Mouse (Mus musculus): ENCODE measurements around the gene Ube2d3.

Ube2d3 gene

GRCm38 (mm10) chr3:135437758-135438495 lies at the start of gene Ube2d3:
TSS of gene Ube2d3 (plus strand) at chr3:135438149.
- DNase-seq (ENCODE audit: extremely low spot score, low spot score) = peak; percentile 99

- no peak for DNase-seq (ENCODE audit: extremely low spot score, low spot score)
Measured at GRCm38 (mm10) chr3:135393186-135393585, 44.8 kb upstream of the Ube2d3 start.

- no peak for DNase-seq (ENCODE audit: extremely low spot score, low spot score)
Measured at GRCm38 (mm10) chr3:135395085-135395484, 42.9 kb upstream of the Ube2d3 start.

- no peak for DNase-seq (ENCODE audit: extremely low spot score, low spot score)
Measured at GRCm38 (mm10) chr3:135396081-135396480, 41.9 kb upstream of the Ube2d3 start.

- no peak for DNase-seq (ENCODE audit: extremely low spot score, low spot score)
Measured at GRCm38 (mm10) chr3:135397112-135397511, 40.8 kb upstream of the Ube2d3 start.

GRCm38 (mm10) chr3:135402201-135402658 lies 35.7 kb upstream of the Ube2d3 start:
- DNase-seq (ENCODE audit: extremely low spot score, low spot score) = peak; percentile 87

GRCm38 (mm10) chr3:135403211-135403610 lies 34.7 kb upstream of the Ube2d3 start:
- no peak for DNase-seq (ENCODE audit: extremely low spot score, low spot score)

- DNase-seq (ENCODE audit: extremely low spot score, low spot score) = no peak
Measured at GRCm38 (mm10) chr3:135403856-135404255, 34.1 kb upstream of the Ube2d3 start.

GRCm38 (mm10) chr3:135404599-135404998 lies 33.4 kb upstream of the Ube2d3 start:
- no peak for DNase-seq (ENCODE audit: extremely low spot score, low spot score)

- DNase-seq (ENCODE audit: extremely low spot score, low spot score) = no peak
Measured at GRCm38 (mm10) chr3:135407351-135407750, 30.6 kb upstream of the Ube2d3 start.

- DNase-seq (ENCODE audit: extremely low spot score, low spot score) = no peak
Measured at GRCm38 (mm10) chr3:135409219-135409618, 28.7 kb upstream of the Ube2d3 start.

GRCm38 (mm10) chr3:135411056-135411455 lies 26.9 kb upstream of the Ube2d3 start:
- no peak for DNase-seq (ENCODE audit: extremely low spot score, low spot score)

GRCm38 (mm10) chr3:135411824-135412223 lies 26.1 kb upstream of the Ube2d3 start:
- DNase-seq (ENCODE audit: extremely low spot score, low spot score) = peak; percentile 23

- DNase-seq (ENCODE audit: extremely low spot score, low spot score) = no peak
Measured at GRCm38 (mm10) chr3:135417245-135417644, 20.7 kb upstream of the Ube2d3 start.

GRCm38 (mm10) chr3:135417799-135418198 lies 20.1 kb upstream of the Ube2d3 start:
- no peak for DNase-seq (ENCODE audit: extremely low spot score, low spot score)

- DNase-seq (ENCODE audit: extremely low spot score, low spot score) = no peak
Measured at GRCm38 (mm10) chr3:135420542-135421309, 17.2 kb upstream of the Ube2d3 start.

GRCm38 (mm10) chr3:135421310-135421594 lies 16.7 kb upstream of the Ube2d3 start:
- no peak for DNase-seq (ENCODE audit: extremely low spot score, low spot score)

GRCm38 (mm10) chr3:135422232-135422855 lies 15.6 kb upstream of the Ube2d3 start:
- DNase-seq (ENCODE audit: extremely low spot score, low spot score) = no peak

- peak; percentile 85 for DNase-seq (ENCODE audit: extremely low spot score, low spot score)
Measured at GRCm38 (mm10) chr3:135422856-135423607, 14.9 kb upstream of the Ube2d3 start.

- no peak for DNase-seq (ENCODE audit: extremely low spot score, low spot score)
Measured at GRCm38 (mm10) chr3:135423608-135424212, 14.2 kb upstream of the Ube2d3 start, which contains the start of gene Cisd2. TSS of gene Cisd2 (minus strand) at chr3:135423925.

Measured in neural tube, embryonic 10.5 days (tissue).